Mouse (Mus musculus): Measurements from ENCODE around the gene Tmem167. TPM values are rescaled to one million over a fixed set of nuclear protein-coding genes. Genes with fewer than 3 reads are reported as not detected.

Tmem167 gene
- polyA plus RNA-seq, 1 experiment from 2014 or later: 29.5 TPM

DNA sequence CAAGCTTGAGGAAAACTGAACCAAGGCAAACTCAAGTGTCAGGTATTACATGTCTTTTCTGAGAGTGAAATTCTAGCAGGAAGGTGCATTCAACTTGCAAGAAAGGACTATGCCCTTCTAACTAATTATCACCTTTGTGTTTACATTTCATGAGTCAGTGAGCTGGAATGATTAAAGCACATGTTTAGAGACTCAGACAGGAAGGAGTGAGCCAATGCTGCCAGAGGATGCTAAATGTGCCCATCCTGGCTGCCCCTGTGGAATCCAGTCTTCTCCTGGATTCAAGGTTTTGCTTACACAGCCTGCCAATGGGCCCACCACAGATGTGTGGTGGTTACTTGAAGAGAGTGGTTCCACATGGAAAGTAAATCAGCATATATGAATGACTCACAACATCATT, 82.5 kb downstream of the Tmem167 start:
- H3K4me3 ChIP-seq (ENCODE audit: low read depth, low read length): no peak overlapping the region

DNA sequence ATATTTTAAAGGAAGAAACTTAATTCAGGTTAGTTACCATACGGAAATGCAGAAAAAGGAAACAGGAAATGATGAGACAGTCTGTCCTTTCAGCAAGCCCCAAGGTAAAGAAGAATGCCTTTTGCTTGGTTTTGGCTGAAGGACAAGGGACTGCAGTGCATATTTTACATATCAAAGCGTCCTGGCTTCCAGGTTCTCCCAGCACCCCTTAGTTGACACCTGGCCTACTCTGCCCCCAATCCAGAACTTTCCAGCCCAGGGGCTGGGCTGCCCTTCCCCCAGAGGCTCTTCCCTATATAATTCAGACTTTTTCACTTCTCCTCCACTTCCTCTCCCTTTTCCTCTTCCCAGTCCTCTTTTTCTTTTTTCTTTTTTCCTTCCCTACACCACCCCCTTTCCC, 86.7 kb downstream of the Tmem167 start:
- Histone ChIP-seq H3K4me3 (ENCODE audit: low read depth, low read length) (no peak overlapping the region), H3K27me3 (ENCODE audit: insufficient read depth, low read length) (no peaks in the 10 kb centered on the region), H3K9me3 (ENCODE audit: low read length) (no peaks in the 10 kb centered on the region), H3K9ac (replicated peaks) (no peak overlapping the region), H3K27ac (ENCODE audit: low read depth) (no peak overlapping the region), H3K4me1 (ENCODE audit: insufficient read depth) (no peaks in the 10 kb centered on the region), H3K4me2 (ENCODE audit: low read depth, low read length) (no peak overlapping the region), H3K36me3 (replicated peaks; ENCODE audit: insufficient read depth, low read length) (no peaks in the 10 kb centered on the region)
- TF ChIP-seq CTCF (IDR thresholded peaks at IDR 0.05; ENCODE audit: low read depth): no peak
- TF ChIP-seq EP300 (IDR thresholded peaks at IDR 0.05; ENCODE audit: low read depth): no peak
- DNase-seq (no peak), ATAC-seq (no peak)
- WGBS (ENCODE audit: insufficient replicate concordance): 56% methylated on average over 2 of the region's 2 CpGs

More for the DNA sequence above, 82.5 kb downstream of the Tmem167 start:
- Histone ChIP-seq H3K27me3 (ENCODE audit: insufficient read depth, low read length) (no peaks in the 10 kb centered on the region), H3K9me3 (ENCODE audit: low read length) (no peaks in the 10 kb centered on the region), H3K27ac (ENCODE audit: low read depth) (no peak overlapping the region), H3K4me1 (ENCODE audit: insufficient read depth) (no peaks in the 10 kb centered on the region), H3K36me3 (replicated peaks; ENCODE audit: insufficient read depth, low read length) (no peaks in the 10 kb centered on the region), H3K9ac (replicated peaks) (no peak overlapping the region), H3K4me2 (ENCODE audit: low read depth, low read length) (no peak overlapping the region)
- ATAC-seq: no peak
- no peak for TF ChIP-seq CTCF (IDR thresholded peaks at IDR 0.05; ENCODE audit: low read depth)
- TF ChIP-seq EP300 (IDR thresholded peaks at IDR 0.05; ENCODE audit: low read depth): no peak
- DNase-seq: no peak

DNA sequence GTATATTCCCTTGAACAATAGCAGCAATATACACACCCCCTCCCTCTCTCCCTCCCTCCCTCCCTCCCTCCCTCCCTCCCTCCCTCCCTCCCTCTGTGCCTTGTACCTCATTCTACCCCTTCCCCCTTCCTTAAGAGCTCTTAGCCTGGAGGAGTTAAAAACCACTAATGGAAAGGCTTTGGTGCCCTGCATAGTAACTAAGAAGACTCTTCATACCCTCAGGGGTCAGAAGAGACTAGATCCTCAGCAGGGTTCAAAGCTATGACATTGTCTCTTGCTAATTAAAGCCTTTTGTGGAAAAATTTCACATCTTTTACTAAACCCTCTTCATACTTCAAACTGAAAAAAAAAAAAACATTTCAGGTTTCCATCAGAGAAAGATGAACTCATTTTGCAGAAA, 93.3 kb downstream of the Tmem167 start:
- TF ChIP-seq EP300 (IDR thresholded peaks at IDR 0.05; ENCODE audit: low read depth): no peak
- TF ChIP-seq CTCF (IDR thresholded peaks at IDR 0.05; ENCODE audit: low read depth): no peak
- no peak for DNase-seq
- no peak overlapping the region for H3K9ac ChIP-seq (replicated peaks)
- H3K4me2 ChIP-seq (ENCODE audit: low read depth, low read length): no peak overlapping the region
- no peaks in the 10 kb centered on the region for H3K36me3 ChIP-seq (replicated peaks; ENCODE audit: insufficient read depth, low read length)
- H3K9me3 ChIP-seq (ENCODE audit: low read length): no peaks in the 10 kb centered on the region
- no peaks in the 10 kb centered on the region for H3K27me3 ChIP-seq (ENCODE audit: insufficient read depth, low read length)
- no peak overlapping the region for H3K4me3 ChIP-seq (ENCODE audit: low read depth, low read length)
- H3K4me1 ChIP-seq (ENCODE audit: insufficient read depth): no peaks in the 10 kb centered on the region
- ATAC-seq: no peak
- no peak overlapping the region for H3K27ac ChIP-seq (ENCODE audit: low read depth)

DNA sequence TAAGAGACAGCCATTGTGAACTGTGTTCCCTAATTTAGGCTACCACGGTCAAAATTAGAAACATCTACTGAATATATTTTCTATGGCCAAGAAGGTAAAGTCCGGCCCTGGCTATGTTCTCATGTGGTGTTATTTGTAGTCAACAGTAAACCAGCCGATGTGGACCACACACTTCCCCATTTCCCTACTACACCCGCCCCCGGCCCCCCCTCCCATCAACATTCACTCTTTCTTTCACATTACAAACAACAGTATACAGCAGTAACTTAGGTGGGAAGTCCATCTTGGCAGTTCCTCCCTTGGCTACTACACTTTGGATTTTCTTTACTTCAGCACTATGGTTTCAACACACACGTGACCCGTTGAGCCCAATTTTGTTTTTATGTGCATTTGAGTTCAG, 94.6 kb downstream of the Tmem167 start:
- no peaks in the 10 kb centered on the region for H3K9me3 ChIP-seq (ENCODE audit: low read length)
- no peak for ATAC-seq
- no peak overlapping the region for H3K9ac ChIP-seq (replicated peaks)
- no peak overlapping the region for H3K27ac ChIP-seq (ENCODE audit: low read depth)
- no peak overlapping the region for H3K4me2 ChIP-seq (ENCODE audit: low read depth, low read length)
- TF ChIP-seq CTCF (IDR thresholded peaks at IDR 0.05; ENCODE audit: low read depth): no peak
- no peak for TF ChIP-seq EP300 (IDR thresholded peaks at IDR 0.05; ENCODE audit: low read depth)
- no peaks in the 10 kb centered on the region for H3K4me1 ChIP-seq (ENCODE audit: insufficient read depth)
- no peaks in the 10 kb centered on the region for H3K36me3 ChIP-seq (replicated peaks; ENCODE audit: insufficient read depth, low read length)
- 75% methylated on average over 7 of the region's 7 CpGs for WGBS (ENCODE audit: insufficient replicate concordance)
- DNase-seq: no peak
- H3K27me3 ChIP-seq (ENCODE audit: insufficient read depth, low read length): no peaks in the 10 kb centered on the region
- H3K4me3 ChIP-seq (ENCODE audit: low read depth, low read length): no peak overlapping the region

DNA sequence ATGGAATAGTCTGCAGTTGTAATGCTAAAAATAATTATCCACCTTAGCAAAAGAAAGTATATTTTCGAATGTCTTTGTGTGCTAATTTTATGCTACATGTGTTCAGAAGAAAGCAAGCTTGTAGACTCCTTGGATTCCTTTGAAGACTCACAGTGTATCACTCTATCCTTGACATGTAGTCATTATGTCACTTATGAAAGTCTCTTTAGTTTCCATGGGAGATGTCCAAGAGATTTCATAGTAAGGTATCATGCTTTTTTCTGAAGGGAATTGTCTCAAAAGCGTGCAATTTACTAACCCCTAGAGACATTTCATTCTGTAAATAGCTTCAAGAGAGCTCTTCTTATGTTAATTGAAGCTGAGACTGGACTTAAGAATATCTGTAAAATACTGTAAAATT, 97.8 kb downstream of the Tmem167 start:
- no peak for ATAC-seq
- Histone ChIP-seq H3K4me3 (ENCODE audit: low read depth, low read length) (no peak overlapping the region), H3K9me3 (ENCODE audit: low read length) (no peaks in the 10 kb centered on the region), H3K4me1 (ENCODE audit: insufficient read depth) (no peaks in the 10 kb centered on the region), H3K36me3 (replicated peaks; ENCODE audit: insufficient read depth, low read length) (no peaks in the 10 kb centered on the region), H3K27me3 (ENCODE audit: insufficient read depth, low read length) (no peaks in the 10 kb centered on the region), H3K4me2 (ENCODE audit: low read depth, low read length) (no peak overlapping the region), H3K27ac (ENCODE audit: low read depth) (no peak overlapping the region), H3K9ac (replicated peaks) (no peak overlapping the region)
- DNase-seq: no peak
- WGBS (ENCODE audit: insufficient replicate concordance): 80% methylated on average over 2 of the region's 2 CpGs
- TF ChIP-seq EP300 (IDR thresholded peaks at IDR 0.05; ENCODE audit: low read depth) (no peak), CTCF (IDR thresholded peaks at IDR 0.05; ENCODE audit: low read depth) (no peak)

DNA sequence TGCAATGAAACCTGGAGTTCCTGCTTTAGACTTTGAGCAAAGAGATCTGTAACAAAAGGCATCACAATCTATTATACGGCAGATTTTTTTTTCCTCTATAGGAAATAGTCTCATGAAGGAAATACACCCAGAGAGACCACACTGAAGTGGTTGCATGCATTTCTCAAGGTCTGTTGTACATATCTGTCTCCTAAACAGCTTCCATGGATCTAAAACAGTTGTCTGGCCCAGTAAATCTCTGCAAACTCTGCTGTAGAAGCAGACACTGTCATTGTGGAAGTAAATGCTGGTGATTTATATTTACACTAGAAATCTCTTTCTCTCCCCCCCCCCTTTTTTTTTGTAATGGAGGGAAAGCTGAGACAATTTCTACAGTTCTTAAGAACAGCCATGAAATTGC, 99.1 kb downstream of the Tmem167 start:
- Histone ChIP-seq H3K9me3 (ENCODE audit: low read length) (no peaks in the 10 kb centered on the region), H3K27me3 (ENCODE audit: insufficient read depth, low read length) (no peaks in the 10 kb centered on the region), H3K4me3 (ENCODE audit: low read depth, low read length) (no peak overlapping the region), H3K4me1 (ENCODE audit: insufficient read depth) (no peaks in the 10 kb centered on the region), H3K36me3 (replicated peaks; ENCODE audit: insufficient read depth, low read length) (no peaks in the 10 kb centered on the region), H3K9ac (replicated peaks) (no peak overlapping the region), H3K4me2 (ENCODE audit: low read depth, low read length) (no peak overlapping the region), H3K27ac (ENCODE audit: low read depth) (no peak overlapping the region)
- TF ChIP-seq EP300 (IDR thresholded peaks at IDR 0.05; ENCODE audit: low read depth) (no peak), CTCF (IDR thresholded peaks at IDR 0.05; ENCODE audit: low read depth) (no peak)
- WGBS (ENCODE audit: insufficient replicate concordance): 73% methylated on average over 1 of the region's 1 CpGs
- ATAC-seq: no peak
- no peak for DNase-seq

DNA sequence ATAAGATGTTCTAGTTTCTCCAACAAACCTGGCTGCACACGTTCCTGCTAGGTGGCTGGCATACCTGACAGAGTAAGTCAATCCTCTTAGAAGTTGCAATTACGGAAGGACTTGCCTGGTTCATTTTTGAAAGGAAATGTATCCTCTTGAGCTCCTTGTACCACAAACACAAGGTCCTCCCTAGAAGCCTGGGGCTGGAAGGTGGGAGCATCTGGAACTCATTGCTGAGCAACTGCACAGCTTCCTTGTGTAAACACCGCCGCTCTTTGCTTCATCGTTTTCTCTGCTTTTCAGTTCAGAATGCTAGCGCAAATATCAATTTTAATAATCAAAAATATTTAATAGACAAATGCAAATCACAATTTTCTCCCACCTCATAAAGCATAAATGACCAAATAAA, 102.9 kb downstream of the Tmem167 start:
- no peak for ATAC-seq
- Histone ChIP-seq H3K36me3 (replicated peaks; ENCODE audit: insufficient read depth, low read length) (no peaks in the 10 kb centered on the region), H3K27me3 (ENCODE audit: insufficient read depth, low read length) (no peaks in the 10 kb centered on the region), H3K27ac (ENCODE audit: low read depth) (no peak overlapping the region), H3K4me2 (ENCODE audit: low read depth, low read length) (no peak overlapping the region), H3K4me3 (ENCODE audit: low read depth, low read length) (no peak overlapping the region), H3K9ac (replicated peaks) (no peak overlapping the region), H3K9me3 (ENCODE audit: low read length) (no peaks in the 10 kb centered on the region), H3K4me1 (ENCODE audit: insufficient read depth) (no peaks in the 10 kb centered on the region)
- no peak for TF ChIP-seq CTCF (IDR thresholded peaks at IDR 0.05; ENCODE audit: low read depth)
- DNase-seq: no peak
- WGBS (ENCODE audit: insufficient replicate concordance): 75% methylated on average over 6 of the region's 6 CpGs

Other genes with a start within 250 kb of the Tmem167 start
- 7.8 and 8.3 TPM in 2 replicates for gene Xrcc4, start 485 bp downstream of the Tmem167 start, polyA plus RNA-seq (2015; fragmentation: Nextera tagmentation; extraction: Ambion mirVana)